Mouse (Mus musculus) layer of hippocampus, adult 9-11 months (tissue): ENCODE measurements at regions not wholly inside any gene's neighbourhood (a gene's known extent, or its start where the extent isn't known, plus 50 kb on each side); places are given as distances from the start of the nearest gene placed in this dataset.

Source experiments
- DNase-seq: peaks from one replicate; pipeline ENCODE4 v3.0.0; 2022

DNA sequence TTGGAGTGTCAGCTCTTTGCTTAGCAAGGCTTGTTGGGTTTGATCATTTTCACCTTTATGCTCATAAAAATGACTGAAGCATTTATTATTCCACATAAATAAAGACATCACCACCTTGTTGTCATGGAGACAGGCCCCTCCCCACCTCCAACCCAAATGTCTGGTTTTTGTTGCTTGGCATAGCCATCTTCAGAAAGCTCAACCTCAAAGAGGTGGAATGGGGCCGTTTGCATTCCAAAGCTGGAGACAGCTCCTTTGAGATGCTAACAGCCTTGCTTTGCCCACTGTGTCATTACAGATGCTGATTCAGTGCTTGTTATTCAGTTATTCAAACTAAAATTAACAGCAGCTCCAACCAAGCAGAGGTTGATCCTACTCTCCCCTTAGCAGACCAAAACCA, 51.9 kb upstream of the Lgalsl start:
- no peak for DNase-seq

DNA sequence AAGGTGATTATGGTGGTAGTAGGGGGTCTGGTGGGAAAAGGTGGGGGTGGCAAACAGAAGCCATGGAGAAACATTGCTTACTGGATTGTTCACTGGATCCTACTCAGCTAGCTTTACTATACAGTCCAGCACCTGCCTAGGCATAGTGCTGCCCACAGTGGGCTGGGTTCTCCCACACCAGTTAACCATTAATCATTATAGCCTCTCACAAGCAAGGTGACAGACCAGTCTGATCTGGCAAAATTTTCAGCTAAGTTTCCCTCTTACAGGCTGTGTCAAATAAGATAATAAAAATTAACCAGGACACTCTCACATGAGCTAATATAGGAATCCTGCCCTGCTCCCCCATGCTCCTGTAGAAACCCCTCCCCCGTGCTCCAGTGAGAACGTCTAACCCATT, 53.1 kb upstream of the Lgalsl start:
- no peak for DNase-seq

DNA sequence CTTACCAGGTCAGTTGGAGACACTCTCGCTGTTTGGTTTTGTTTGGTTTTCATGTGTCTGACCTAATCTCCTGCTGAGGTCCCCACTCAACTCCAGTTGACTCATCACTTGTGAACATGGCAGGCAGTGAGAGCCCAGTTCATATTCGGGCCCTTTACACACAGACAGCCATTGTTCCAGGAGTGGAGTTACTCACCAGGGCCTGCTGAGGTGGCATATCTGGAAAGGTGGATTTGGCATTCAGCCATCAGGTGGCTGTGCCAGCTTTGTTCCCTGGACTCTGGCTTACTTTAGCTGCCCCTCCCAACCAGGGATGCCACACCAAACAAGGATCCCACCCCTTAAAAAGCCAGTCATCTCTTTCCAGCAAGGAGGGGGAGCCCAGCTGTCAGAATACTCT, 56.2 kb upstream of the Lgalsl start:
- no peak for DNase-seq

DNA sequence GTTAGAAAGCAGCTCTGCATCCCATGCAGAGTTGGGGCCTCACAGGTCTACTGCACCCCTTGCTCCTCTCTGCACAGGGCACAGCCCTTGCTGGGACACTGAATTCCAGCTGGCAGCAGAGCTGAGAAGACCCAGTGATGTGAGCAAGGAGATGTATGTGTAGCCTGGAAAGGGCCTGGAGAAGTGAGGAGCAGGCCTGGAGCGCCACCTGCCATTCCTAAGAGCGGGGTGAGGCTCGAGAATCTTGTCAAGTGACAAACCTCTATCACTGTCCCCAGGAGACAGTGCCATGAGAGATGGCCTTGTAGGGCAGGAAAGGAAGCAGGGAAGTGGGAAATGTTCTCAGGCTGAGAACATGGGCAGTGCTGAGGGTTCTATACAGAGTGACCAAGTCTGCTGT, 59.6 kb upstream of the Lgalsl start:
- DNase-seq = no peak

DNA sequence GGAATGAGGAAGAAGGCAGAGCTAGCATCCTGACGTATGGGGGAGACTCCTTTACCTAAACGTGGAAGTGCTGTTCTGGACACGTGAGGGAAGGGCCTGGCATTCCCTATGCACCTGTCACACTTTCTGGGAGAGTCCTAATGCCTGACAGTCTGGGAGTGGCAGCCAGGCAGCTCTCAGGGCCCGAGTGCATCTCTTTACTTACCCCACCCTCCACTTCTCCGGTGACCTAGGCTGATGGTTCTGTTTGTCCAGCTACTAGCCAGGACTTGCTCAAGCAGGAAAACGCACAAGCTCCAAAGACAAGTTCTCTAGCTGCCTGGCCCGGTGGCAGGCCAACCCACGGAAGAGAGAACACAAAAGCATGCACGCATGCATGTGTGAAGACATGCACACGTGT, 60.9 kb upstream of the Lgalsl start:
- DNase-seq = no peak

DNA sequence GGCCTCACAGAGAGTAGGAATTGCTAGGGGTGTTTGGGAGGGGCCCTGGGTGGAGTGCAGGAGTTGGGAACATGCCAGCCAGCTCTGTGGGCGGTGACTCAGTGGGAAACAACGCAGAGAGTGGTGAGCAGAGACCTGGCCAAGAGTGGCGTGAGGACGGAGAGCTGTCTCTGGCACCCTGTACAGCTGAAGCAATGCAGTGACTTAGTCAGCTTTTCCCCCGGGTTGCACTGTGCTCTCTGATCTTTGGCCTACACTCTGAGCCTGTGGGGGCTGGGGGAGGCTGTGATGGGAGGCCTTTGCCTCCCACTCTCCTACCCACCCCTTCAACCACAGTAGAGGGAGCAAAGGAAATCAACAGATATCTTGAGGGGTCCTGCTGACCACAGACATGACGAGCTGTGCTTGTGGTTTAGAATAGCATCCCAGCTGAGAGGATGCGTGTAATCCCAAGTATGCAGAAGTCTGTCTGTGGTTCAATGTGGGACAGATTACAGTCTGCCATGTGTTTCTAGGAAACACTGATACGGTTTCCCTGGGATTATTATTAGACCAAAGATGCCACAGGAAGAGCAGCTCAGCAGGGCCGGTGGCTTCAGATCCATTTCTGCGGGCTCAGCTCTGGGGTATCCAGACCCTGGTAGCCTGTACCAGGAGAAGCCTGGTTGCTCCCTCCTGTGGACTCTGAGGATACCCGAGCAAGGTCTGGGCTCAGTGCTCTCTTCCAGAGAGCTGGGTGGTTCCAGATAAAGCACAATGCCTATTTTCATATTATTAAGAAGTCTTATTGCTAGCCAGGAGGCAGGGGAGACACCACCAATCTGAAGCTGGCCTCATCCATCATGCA, 65.6 kb upstream of the Lgalsl start:
- DNase-seq = no peak

DNA sequence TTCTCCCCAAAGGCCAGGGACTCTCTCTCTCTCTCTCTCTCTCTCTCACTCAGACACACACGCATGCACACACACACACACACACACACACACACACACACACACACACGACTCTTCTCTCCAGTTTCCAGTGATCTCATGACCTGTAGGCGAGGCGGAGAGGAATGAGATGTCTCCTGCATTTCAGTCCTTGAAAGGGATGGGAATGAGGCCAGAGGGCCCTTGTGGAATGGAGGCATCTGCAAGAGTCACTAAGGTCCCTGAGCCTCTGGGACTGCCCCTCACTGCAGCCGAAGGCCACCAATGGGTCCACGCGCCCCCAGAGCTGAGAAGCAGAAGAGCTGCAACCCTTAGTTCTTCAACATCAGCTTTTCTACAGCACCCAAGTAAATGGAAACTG, 66.6 kb upstream of the Lgalsl start:
- DNase-seq = no peak

DNA sequence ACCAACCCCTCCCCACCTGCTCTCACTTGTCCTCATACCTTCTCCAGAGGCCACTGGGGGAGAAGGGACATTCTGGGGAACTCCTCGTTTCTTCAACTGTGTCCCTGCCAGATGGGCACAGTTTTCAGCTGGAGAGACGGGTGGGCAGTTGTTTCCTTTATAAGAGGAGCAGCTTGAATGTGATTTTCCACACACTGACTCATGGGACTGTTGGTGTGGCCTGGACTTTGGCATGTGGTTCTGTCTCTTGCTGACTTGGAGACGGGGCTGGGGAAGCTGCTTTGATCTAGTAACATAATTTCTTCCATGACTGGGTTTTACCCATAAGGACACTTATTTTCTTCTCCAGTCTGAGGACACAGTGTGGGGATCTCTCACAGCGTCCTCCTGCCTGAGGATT, 67.7 kb upstream of the Lgalsl start:
- no peak for DNase-seq

DNA sequence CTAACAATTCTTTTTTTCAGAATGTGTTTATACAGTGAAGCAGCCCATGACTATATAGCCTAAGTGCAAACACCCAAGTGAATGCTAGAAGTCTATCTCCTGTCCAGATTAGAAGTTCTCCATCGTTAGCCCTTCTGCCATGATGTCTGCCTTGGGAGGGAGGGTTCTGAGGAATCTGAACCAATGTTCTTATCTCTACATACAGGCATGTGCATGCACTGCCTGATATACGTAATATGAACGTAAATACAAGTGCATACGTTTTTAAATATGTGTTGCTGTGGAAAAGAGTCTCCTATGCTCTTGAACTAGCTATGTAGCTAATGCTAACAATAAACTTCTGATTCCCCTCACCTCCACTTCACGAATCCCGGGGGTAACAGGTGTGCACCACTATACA, 68.9 kb upstream of the Lgalsl start:
- DNase-seq = no peak

DNA sequence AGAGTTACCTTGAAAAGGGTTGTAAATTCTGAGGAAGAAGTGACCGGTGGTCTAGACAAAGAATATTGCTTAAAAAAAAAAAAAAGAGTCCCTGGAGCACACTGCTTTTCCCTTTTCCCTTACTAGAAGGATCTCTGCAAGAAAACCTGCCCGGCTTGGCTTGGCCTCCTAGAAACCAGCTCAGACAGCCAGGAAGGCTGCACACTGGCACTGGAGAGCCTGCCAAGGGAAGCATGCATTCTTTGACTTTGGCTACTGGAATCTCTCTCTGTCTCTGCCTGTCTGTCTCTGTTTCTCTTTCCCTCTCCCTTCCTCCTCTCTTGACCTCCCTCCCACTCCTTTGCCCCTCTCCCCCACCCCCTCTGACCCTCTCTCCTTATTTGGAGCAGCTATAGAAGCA, 71.1 kb upstream of the Lgalsl start:
- no peak for DNase-seq

DNA sequence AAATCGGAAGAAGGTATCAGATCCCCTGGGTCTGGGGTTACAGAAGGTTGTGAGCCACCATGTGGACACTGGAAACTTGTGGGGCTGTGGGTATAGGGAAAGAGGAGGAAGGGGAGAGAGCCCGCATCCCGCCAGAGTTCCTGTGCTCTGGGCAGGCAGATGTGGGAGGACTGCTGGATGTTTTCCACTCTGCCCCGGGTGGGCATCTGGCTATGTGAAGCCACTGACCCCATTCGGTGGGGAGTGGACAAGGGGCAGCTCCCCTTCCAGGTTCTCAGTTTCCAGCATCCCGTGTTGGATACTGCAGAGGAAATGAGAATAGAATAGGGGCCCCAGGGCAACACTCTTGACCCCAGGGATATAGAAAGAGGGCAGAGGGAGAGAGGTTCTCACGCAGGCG, 72.1 kb upstream of the Lgalsl start:
- DNase-seq = no peak

DNA sequence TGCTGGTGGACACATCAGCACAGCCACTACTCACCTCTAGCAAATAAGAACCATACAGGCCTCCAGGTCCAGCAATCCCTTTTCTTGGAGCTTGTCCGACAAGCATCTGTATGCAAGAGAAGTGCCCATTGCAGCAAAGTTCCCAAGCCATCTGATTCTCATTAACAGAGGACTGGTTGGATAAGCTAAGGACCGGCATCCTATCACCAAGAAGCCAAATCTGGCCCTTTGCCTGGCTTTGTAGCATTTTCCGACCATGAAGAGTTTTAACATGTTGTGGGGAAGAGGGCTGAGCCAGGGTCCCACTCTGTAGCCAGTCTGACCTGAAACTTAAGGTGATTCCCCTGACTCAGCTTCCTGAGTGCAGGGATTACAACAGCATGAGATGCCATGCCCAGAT, 77.1 kb upstream of the Lgalsl start:
- no peak for DNase-seq

DNA sequence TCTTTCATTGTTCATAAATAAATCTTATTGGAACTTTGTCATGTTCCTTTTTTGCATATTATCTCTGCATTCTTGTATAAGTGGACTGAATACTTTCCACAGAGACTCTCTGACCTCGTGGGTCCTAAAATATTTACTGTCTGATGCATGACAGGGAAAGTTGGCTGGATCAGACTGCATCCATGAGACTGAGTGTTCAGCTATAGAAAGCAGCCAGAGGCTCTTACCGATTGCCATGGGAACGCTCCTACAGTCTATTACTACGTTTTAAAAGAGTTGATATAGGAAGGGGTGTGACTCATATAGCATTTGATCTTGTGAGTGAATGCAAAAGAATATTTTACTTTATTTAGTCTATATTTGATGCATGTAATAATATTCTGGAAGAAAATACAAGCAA, 77.6 kb upstream of the Lgalsl start:
- no peak for DNase-seq

DNA sequence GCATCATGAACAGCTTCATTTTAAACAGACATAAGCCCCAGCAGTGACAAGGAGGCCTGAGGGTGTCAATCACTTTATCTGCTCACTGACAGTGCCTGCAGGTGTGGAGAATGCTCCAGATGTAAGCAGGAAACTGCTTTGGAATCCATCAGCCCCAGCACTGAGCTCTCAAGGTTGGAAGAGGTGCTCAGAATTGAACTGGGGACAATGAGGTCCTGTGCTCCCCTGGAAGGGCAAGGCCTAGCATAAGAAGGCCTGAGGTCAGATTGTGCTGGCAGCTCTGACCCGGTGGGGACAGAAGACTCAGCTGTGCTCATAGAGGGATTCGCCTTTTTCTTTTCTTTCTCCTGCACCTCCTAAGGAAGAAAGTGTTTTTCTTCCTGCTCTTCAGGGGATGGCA, 82.2 kb upstream of the Lgalsl start:
- DNase-seq = no peak

DNA sequence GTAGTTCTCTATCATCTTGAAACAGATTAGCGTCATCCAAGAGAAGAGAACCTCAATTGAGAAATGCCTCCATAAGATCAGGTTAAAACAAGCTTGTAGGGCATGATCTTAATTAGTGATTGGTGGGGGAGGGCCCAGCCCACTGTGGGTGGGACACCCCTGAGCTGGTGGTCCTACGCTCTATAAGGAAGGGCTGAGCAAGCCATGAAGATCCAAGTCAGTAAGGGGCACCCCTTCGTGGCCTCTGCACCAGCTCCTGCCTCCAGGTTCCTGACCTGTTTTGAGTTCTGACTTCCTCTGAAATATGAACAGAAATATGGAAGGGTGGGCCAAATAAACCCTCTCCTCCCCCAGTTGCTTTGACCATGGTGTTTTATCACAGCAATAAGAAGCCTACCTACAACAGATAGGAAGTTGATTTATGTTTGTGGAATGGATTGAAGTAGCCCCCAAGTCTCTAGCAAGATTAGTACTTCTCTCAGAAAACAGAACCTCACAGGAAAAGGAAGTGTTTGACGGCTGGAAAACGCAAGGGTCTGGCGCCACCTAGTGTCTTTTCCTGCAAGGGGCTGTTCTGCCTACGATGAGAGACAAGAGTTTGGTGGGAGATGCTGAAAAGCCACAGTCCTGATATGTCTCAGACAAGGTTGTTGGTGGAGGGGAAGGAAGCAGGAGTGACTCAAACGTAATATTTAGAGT, 82.9 kb upstream of the Lgalsl start:
- peak; percentile 69 for DNase-seq

DNA sequence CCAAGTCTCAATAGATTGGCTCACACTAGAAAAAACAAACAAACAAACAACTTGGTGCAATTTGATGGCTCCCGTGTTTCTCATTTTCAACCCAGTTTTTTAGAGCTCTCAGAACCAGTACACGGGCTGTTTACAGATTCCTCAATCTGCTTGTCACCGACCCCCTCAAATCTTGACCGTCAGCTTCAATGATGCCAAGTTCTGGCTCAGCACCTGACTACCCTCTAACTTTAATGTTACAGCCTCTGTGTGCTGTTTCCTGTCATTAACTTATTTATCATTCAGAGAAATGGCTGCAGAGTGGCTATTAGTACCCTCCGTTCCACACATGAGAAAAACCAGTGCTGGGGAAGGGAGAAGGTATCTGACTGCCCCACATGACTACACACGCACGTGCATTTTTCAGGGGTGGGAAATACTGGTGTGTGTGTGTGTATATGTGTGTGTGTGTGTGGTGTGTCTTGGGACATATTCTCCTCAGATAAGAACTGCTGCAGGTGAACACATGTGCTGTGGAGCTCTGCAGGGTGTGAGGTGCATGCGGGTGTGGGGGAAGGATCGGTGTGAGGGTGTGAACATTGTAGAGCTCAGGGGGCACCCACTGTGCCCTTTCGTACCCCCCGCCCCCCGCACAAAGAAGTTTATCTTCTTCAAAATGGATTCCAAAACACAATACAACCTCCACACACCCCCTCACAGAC, 83.6 kb upstream of the Lgalsl start:
- DNase-seq = no peak

DNA sequence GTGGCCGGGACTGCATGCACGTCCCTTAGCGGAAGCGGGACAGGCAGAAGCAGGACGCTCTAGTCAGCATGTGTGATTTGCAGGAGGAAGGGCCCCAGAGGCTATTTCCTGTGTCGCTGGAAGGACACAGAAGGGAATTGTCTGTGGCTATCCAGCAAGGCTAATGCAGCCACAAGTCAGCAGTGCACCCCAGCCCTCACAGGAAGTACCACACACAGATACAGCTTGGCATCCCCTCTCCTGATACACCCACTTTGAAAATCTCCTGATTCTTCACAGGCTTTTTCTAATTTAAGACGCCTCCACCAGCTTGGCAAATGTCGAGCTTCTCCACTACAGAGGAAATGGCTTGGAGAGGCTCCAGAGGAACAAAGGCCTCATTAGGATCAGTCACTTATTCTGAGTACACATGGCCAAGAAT, 84.3 kb upstream of the Lgalsl start:
- DNase-seq = peak; percentile 80

DNA sequence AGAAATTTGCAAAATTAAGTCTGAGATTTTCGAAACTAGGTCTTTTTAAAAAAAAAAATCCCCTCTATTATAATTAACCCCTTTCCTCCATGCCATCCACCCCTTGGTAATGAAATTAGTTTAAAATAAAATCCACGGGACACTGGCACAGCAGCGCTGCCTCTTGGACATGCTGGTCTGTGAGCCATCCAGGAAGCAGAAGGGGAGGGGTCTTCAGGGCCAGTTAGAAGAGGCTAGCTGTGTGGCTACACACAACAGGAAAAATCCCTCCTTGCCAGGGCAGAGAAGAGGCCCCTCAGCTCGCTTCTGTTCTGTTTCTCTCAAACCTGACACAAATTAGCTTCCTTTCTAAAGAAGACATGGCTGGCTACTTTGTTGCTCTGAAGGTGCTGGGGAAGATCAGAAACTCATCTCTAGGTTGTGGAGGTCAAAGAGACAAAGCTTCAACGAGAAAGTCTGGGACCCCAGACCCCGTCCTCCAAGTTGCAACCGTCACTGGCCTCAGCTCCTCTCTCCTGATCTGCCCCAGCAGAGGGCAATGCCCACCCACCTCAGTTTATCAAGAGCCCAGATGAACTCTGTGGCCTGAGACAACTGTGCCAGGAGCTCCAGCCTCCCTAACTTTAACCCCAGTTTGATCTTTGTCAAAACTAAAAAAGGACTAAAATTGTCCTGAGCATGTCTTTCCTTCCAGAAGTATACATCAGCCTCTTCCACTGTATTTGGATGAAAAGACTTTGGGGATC, 85.0 kb upstream of the Lgalsl start:
- no peak for DNase-seq

DNA sequence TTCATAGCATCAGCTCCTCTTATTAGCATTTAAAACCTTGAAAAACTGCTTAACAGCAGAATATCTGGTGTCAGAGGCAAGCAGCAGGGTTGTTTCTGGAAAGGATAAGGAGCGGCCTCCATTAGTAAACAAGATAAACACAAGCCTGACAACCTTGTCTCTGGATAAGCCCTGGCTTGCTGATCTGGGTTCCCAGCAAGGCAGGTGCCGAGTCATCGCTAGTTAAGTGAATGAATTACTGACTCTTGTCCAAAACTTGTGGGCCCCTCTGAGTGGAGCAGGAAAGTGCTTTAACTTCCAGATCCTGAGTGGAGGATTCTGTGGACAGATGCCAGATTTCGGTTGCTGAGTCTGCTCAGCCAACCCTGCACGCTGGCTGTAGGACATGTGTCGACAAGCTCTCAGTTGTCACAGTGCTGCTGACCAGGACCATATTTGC, 85.6 kb upstream of the Lgalsl start:
- DNase-seq = no peak

DNA sequence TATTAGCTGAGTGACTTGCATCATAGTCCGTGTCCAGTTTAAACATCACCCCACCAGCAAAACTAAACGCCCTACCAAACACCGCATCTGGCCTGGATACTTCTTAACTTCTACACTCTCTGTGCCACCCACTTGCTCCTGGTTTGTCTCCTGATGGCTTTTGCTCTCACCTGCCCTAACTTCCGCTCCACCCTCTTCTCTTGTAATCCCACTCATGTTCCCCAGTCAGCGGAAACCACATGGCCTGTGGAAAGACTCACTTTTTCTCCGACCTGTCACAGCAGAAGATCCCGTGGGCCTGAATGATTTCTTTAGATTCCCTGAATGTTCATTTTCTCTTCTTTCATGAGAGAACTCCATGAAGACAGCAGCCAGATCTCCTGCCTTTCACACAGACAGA, 86.1 kb upstream of the Lgalsl start:
- DNase-seq = no peak

DNA sequence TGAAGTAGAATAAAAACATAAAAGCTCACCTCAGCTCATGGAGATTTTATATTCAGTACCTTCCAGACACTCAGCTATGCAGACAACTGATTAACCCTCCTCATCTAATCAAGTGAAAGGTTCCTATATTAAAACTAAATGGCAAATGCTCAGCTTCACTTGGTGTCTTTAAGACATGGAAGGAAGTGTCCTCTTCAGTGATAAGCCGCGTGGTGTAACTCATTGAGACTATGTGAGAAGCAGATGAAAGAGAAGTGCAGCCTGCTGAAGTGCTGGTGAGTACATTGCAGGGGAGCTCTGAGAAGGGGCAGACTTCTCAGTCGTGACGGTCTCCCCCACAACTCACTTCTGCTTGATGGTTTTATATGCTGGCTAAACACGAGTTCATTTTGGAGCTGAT, 86.6 kb upstream of the Lgalsl start:
- no peak for DNase-seq

DNA sequence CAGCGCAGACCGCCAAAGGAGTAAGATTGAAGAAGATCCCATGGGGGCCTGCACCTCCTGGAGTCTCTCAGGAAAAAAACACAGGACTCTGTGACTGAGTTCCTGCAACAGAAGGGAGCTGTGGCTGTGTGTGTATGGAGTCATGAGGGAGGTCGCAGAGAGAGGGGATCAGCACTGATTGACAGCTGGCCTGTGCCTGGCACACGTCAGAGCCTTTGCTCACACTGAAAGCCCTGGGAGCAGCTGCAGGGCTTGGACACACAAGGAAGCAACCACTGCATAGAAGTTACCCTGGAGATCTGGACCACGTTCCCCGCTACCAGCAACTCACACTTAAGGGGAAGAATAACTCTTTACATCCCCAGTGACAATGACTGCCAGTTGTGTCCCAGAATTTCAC, 92.3 kb upstream of the Lgalsl start:
- no peak for DNase-seq

DNA sequence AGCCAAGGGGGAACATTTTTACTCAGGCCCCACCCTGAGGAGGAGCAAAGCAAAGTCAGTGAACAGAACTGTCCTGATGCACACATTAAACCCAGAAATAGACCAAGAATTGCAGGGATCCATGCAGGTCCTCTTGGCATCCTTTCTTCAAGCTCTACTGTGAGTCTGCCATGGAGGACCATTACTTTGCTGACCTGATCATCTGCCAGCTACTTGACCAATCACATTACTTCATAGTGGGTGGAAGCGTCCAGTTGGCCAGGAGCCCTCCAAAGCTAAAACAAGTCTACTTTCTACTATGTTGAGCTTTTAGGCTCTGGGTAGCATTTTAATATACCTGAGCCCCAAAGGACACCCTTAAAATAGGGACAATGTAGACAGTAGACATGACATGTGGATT, 98.6 kb upstream of the Lgalsl start:
- no peak for DNase-seq
